Mouse (Mus musculus) frontal cortex, postnatal 14 days (tissue): Measurements from ENCODE around the gene Phactr3.

Source experiments
- DNase-seq, 2 experiments: peaks; one replicate each; pipeline ENCODE4 v3.0.0; 2022; ENCODE audit warnings: low spot score in 2 of 2

The Phactr3 gene

DNA sequence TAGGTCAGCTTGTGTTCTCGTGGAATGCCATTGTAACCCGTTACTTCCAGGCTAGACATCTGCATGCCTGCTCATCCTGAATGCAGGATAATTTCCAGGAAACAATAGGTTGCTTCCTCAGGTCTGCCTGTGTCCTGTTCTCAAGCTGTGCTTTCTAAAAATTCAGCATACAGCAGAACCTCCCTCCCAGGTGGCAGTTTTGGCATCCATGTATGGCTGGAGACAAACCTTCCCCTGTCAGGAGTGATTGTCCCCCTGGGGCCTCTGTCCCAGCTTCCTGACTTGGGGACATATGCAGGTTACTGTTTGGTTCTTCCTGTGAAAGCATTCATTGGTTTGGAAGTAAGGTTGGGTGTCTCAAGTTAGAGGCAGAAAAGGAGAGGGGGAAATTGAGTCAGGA, 74.7 kb downstream of the Phactr3 start:
- DNase-seq: no peak

DNA sequence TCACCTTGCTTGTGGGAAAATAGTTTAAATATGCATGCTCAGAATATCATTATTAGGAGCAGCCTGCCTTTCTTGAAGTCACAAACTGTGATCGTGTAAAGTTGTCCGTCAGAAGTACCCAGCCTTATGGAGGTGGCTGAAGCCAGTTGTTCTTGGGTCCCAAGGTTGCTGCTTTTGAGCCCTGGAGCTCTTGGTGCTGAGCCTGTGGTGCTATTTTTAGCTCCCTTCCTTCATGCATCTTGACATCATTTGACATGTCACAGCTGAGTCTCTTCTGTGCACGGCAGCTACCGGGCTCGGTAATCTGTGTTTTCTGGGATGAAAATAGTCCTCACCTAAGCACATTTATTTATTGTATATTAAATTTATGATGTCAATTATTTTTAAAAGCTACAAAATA, 76.1 kb downstream of the Phactr3 start:
- DNase-seq: no peak

DNA sequence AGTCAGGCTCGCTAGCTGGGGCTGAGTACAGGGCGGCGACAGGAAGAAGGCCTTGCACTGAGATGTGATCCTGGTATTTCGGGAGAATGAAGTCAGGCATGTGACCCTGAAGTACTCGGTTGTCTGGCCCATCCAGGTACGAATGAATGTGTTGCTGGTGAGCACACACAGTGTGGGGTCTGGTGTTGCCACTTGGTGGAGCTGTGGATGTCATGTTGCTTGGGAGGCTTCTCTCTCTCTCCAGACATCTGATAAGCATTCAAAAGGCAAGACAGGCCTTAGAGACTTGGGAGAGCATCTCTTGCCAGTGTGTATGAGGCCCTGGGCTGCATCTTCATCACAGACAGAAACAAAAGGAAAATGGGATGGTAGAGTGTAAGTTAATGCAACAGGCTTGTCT, 77.3 kb downstream of the Phactr3 start:
- no peak for DNase-seq

GRCm38 (mm10) chr2:178197542-178197941, 78.8 kb downstream of the Phactr3 start:
- DNase-seq: no peak

GRCm38 (mm10) chr2:178204455-178204854, 85.7 kb downstream of the Phactr3 start:
- peak in 1 of 2 experiments; percentile 59 for DNase-seq

DNA sequence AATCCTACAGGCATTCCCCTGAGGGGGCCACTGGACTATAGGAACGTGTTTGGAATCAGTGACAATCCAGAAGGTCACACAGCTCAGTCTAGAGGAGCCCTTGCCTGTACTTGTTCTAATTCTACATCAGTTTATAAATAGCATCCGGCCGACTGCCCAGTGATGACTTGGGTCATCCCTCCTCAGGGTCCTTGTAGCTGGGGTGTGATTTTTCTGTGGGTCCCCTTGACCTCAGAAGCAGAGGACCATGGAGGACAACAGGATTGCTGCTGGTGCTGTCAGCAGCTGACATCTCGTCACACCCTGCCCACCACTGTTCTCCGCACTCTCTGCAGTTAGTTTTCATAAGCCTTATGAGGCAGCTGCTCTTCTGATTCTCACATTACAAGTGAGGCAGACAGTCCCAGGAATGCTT, 89.4 kb downstream of the Phactr3 start:
- no peak for DNase-seq

DNA sequence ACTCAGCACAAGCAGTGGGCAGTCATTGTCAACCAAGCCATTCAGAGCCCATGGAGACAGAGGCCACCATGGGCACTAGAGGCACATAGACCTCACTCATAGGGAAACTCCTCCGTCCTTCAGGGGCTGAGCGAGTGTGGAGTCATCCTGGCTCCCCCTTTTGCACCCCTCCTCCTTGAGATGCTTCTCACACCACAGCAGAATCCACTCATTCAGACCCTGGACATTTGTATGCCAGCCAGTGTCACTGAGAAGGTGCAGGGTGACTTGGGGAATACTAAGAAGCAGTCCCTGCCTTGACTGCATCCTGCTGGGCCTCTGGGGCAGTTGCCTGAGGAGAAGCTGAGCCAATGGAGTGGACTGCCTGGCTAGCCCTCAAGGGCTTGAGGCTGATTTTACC, 95.1 kb downstream of the Phactr3 start:
- DNase-seq: peak in 1 of 2 experiments; percentile 50

- DNase-seq: no peak
Measured at GRCm38 (mm10) chr2:178214531-178214930, 95.8 kb downstream of the Phactr3 start.

DNA sequence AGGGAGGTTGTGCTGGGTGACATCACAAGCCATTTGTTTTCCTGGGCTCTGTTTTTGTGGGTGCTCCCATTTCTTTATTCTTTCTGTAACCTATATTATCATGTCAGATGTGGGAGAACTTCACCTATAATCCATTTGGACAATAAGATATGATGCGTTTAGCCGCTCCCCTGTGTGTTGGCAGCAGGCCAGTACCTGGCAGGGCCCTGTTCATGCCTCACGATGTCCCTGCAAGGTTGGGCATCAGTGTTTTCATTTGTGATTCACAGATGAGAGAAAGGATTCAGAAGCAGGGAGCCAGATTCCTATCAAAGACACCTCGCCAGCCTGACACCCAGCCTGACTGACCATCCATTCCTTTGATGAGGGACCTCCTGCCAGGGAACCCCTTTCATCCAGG, 99.7 kb downstream of the Phactr3 start:
- no peak for DNase-seq

GRCm38 (mm10) chr2:178219454-178220147, 100.8 kb downstream of the Phactr3 start:
- DNase-seq: no peak

DNA sequence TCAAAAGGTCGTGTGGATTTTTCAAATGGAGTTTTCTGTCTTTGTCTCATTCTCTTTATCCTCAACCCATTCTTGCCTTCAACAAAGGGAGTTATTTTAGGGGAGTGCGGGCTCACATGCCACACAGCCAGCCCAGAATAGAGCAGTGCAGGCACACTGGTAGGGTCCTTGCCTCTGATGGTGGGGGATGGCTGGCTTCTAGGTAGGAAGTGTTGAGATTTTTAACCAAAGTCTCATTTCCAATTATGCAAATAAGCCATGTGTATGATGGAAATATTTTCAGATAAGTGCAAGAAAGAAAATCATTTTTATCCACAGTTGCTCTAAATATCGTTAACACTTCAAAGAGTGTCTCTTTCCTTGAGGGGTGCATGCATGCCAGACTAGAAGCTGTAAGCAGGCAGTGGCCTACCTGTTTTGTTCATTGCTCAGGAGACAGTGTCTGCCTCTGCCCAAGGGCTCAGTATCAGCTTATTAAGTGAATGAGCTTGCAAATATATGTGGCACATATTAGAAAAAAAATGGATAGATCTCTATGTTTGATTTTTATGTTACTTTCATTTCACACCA, 101.5 kb downstream of the Phactr3 start:
- no peak for DNase-seq

- no peak for DNase-seq
Measured at GRCm38 (mm10) chr2:178221003-178221402, 102.2 kb downstream of the Phactr3 start.

DNA sequence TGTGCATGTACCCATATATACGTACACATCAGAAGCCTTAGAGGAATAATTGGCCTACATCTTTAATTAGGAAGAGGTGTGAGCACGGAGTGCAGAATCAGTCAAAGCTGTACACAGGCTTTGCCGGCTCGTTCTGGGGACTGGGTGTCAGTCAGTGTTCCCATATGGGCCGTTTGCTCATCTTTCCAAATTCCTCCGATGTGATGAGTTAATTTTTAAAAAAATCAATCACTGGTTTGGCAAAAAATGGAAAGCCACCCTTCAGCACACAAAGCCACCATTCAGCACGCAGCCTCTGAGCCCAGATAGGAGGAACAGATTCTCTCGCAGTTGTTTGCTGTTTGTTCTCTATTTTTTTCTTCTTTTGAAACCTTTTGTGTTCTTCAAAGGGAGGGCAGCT, 110.5 kb downstream of the Phactr3 start:
- DNase-seq: no peak

DNA sequence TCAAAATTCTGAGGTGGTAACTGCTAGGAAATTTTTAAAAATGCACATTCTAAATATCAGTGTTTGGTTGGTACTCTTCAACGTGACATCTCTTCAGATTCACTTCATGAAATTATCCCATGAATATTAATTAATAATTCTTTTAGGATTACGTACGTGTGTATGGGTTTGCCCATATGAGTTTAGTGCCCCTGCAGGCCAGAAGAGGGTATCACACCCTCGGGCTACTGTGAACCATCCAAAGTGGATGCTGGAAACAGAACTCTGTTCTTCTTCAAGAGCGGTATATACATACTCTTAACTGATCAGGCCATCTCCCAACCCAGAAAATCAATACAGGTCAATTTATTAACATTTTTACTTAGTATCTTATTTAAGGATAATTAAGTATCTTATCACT, 114.7 kb downstream of the Phactr3 start:
- no peak for DNase-seq

GRCm38 (mm10) chr2:178237056-178237455, 118.3 kb downstream of the Phactr3 start:
- DNase-seq: no peak

GRCm38 (mm10) chr2:178238503-178238902, 119.7 kb downstream of the Phactr3 start:
- DNase-seq: no peak

DNA sequence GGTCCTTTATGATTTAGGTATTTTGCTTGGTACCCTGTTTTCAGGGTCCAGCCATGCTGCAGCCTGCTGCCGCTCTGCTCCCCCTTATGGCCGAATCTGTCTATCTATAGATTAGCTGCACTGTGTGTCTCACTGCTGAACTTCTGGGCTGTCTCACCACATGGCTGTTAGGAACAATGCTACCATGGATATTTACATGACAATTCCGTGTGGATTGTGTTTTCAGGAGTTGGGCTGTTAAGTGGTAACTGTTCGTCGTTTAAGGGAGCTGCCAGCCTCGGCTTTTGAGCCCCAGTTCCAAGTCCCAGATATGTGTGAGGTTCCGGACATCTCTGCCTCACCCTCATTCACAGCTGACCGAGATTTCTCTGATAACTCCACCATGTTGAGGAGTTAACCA, 122.1 kb downstream of the Phactr3 start:
- DNase-seq: no peak

DNA sequence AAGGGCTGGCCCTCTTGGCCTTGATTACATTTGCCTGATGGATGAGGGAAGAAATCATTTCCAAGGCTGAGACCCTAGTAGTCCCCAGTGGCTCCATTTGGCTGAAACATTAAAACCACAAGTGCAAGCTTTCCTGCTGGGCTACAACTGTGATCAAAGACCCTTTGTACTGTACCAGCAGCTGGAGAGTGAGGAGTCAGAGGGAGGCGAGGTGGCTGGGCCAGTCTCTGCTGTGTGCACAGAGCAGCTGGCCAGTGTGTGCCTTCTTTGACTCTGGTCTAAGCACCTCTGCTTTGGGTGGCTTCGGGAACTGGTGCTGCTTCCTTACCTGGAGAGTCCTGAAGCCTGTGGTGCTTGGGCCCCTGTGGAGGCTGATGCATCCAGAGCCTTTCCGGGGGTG, 122.6 kb downstream of the Phactr3 start:
- no peak for DNase-seq

- no peak for DNase-seq
Measured at GRCm38 (mm10) chr2:178242996-178243395, 124.2 kb downstream of the Phactr3 start.

DNA sequence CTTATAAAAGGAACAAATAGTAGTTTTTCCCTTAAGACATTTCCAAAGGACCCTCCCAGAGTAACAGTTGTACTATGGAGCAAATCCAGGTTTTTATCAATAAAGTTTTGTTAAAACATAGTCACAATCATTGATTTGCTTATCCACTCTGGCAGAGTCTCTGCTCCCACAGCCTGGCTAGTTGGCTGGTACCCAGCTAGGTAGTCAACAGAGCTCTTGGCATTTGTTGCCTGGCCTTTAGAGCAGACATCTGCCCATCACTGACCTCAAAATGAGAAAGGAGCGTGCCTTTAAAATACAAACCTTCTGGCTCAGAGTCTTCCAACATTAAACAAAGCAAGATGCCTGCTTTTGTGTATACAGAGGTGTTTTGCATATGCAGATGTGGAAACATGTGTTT, 126.1 kb downstream of the Phactr3 start:
- no peak for DNase-seq

- no peak for DNase-seq
Measured at GRCm38 (mm10) chr2:178245841-178246240, 127.1 kb downstream of the Phactr3 start.

DNA sequence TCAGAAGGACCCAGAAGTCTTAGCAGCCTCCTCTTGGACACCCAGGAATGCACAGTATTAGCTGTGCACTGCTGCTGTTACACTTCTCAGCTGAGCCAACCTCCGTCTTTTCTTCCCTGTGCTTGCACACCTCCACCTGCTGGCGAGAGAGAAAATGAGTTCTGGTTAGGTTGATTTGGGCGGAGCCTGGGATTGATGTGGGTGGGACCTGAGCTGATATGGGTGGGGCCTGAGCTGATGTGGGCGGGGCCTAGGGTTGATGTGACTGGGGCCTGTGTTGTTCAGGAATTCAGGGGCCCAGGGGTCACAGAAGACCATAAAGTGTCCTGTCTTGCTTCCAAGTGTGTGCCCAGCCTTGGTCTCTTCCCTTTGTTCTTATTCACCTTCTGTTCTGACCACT, 128.0 kb downstream of the Phactr3 start:
- DNase-seq: no peak

- no peak for DNase-seq
Measured at GRCm38 (mm10) chr2:178247274-178247673, 128.5 kb downstream of the Phactr3 start.
